Mouse (Mus musculus): ENCODE measurements around the gene A830005F24Rik.

A830005F24Rik gene

DNA sequence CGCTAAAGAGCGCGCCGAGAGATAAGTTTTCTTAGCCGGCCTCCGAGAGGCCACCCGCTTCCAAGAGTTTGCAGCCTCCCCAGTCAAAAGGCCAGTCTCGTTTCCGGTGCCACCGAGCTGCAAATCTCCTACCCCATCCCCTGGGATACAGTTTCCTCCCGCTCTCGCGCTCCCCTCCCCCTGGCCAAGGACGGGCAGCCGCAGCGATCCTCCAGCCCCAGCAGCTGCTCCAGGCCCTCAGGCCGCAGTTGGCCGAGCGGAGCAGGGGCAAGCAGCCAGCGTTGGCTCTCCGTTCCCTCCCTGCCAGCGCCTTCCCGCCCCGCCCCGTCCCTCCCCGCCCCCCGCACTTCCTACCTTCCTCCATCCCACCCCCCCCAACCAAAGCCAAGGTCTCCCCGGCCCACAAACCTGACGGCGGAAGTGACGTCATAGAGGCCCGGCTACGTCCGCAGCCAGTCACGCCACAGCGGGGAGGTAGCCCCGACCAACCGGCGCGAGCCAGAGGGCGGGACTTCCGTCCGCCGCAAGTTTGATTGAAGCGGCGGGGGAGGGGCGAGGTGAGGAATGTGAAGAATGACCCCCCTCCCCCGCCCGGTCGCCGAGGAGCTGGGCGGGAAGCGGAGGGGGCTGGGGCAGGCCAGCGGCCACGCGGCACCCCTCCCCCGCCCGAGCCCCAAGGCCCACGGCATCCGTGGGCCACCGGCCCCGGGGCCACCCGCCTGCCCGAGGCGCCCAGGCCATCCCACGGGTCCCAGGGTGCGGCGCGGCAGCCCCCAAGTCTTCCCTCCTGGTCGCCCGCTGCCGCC is 32.3 kb downstream of the A830005F24Rik start:
- peak; percentile 97 to 98 for DNase-seq

DNA sequence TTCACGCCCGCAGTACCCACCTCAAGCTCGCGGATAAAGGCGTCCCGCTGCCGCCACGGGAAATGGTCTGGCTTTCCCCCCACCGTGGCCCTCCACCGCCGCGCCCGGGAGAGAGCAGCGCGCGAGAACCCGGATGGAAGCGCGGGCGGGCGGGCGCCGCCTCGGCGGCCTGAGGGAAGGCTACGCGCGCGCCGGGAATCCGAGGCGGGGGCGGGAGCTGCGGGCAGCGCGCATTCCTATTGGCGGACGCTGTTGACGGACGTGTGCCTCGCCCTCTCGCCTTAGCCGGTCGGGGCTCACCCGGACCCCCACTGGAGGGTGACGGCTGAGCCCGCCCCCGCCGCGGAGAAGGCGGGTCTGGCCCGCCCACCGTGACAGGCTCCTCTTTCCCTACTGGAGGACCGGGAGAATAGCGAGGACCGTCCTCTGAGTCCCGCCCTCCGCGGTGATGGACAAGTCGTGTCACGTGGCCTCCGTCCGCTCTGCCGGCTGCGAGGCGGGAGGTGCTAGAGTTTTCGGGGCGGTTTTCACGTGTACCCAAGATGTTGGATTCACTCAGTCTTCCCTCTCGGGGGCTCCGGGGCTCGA is 33.1 kb downstream of the A830005F24Rik start:
- DNase-seq, result peak; percentile 100

DNA sequence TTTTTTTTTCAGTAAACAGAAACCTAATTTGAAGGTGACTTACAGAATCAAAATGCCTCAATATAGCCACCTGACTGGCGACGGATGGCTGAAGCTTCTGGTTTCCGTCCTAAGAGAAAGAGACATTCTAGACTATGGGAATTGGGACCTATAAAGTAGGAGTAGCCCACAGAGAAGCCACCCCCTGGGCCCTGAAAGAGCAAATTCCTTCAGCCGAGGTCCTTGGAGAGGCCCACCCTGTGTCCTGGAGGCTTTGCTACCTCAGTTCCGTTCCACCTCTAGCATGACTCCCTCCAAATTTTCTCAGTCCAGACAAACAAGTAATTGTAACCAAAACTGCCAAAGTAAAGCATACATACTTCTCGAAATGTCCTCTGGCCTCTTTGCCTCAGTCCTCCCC is 34.3 kb downstream of the A830005F24Rik start:
- DNase-seq, result no peak

DNA sequence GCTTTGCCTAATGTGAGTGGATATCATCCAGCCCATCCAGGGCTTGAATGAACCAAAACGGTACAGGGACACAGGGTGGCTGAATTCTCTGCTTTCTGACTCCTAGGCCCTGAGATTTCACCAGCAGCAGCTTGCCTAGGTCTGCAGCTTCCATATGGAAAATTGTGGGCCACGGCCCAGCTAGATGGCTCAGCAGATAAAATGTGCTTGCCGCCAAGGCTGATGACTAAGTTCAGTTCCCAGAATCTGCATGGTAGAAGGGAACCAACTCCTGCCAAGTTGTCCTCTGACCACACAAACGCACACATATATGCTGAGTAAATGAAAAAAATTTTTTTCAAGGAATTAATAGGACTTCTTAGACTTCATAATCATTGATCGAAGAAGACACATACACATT is 34.9 kb downstream of the A830005F24Rik start:
- no peak for DNase-seq

DNA sequence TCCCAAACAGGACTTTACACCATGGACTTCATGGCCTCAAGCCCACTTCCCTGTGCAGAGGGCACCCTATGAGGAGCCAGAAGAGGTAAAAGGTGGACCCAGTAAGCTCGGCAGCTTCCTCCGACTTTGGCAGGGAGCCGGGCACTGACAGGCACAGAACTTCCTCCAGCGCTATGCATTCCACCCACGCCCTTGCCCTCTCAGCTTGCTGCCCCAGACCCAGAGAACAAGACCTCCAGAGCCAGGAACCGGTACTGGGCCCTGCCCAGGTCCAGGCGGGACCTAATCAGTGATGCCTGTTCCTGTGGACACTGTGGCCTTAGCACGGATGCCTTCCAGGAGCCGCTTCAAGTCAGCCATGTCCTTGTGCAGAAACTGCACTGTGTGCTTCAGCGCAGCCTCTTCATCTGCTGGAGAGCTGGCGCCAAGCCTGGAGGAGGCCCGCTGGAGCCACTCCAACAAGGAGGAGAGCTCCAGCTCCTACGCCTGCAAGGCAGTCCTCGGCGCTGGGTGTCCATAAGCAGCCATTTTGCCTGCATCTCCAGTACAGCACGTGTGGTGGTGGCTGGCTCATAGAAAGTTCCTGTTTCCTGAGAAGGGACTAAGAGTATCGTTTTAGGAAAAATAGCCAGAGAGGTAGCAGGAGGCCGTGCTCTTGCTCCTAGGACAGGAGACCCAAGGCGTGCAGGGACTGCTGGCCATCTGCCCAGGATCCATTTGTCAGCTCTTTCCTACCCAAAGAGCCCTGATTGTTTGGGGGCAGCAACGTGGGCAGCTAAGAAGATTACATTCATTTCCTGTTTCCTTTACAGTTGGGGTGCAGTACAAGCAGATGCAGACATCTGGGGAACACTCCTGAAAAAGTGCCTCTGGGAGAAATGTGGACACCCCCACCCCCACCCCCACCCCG is 39.1 kb downstream of the A830005F24Rik start:
- peak; percentile 91 to 92 for DNase-seq

GRCm38 (mm10) chr13:48553511-48553910 is 40.1 kb downstream of the A830005F24Rik start:
- DNase-seq, result no peak

GRCm38 (mm10) chr13:48554552-48554951 is 41.2 kb downstream of the A830005F24Rik start:
- no peak for DNase-seq

DNA sequence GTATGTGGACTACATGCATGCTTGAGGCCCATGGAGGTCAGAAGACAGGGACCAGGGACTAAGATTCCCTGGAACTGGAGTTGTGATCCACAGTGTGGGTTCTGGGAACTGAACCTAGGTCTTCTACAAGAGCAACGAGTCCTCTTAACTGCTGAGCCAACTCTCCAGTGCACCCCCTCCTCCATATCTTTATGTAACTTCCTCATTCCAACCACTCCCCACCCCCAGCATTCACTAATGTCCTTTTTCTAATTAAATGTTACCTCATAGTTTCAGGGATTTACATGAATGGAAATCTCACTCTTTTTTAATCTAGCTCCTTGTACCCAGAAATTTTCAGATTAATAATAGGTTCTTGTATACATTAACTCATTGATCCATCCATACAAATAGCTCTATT is 42.6 kb downstream of the A830005F24Rik start:
- DNase-seq, result no peak

DNA sequence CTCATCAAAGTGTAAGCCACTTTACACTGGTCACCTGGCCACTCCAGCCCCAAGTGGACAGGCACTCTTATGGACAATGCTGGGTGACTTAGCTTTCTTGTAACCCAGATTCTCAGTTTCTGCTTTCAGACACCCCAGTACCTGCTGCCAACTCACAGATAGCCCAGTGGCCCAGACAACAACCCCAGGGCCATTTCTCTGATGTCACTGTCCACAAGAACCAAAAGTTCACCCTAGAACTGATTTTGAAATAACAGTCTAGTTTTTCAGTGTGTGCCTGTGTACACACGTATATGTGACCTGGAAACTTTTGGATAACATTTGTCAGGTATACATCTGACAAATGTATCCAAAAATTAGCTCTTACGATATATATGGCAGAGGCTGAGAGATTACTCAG is 48.1 kb downstream of the A830005F24Rik start:
- DNase-seq, result no peak

- no peak for DNase-seq
Measured at GRCm38 (mm10) chr13:48562336-48562735, 49.0 kb downstream of the A830005F24Rik start.
